Mouse (Mus musculus): Measurements from ENCODE around the gene Cabin1.

GRCm38 (mm10) chr10:75740866-75741265 is 23.3 kb downstream of the Cabin1 start:
- TF ChIP-seq CTCF (IDR thresholded peaks at IDR 0.05; ENCODE audit: extremely low read depth, insufficient read length, insufficient replicate concordance, low read depth, low read length), result no peak
- TF ChIP-seq POLR2A (IDR thresholded peaks at IDR 0.05; ENCODE audit: low read depth, low read length), result no peak
